Mouse (Mus musculus) stomach, embryonic 16.5 days (tissue): ENCODE measurements around the gene Fbxl17. TPM values are rescaled to one million over a fixed set of nuclear protein-coding genes. Genes with fewer than 3 reads are reported as not detected.

Source experiments
- ATAC-seq: fragments of 200-750 bp; cut with Nextera tagmentation; 2 replicates; pipeline ENCODE4 v1.8.0; 2017; ENCODE audit warnings: moderate number of reproducible peaks, moderate TSS enrichment; ENCODE audit not compliant: insufficient read depth, low FRiP score
- H3K27ac ChIP-seq: fragments of 300-500 bp; sonication (generic); 2 replicates; pipeline ENCODE4 v1.5.1; 2014; ENCODE audit warnings: low read length
- H3K27me3 ChIP-seq: fragments of 300-500 bp; sonication (generic); 2 replicates; pipeline ENCODE4 v1.6.1; 2014; ENCODE audit warnings: low read length, control low read depth, mixed read lengths; ENCODE audit not compliant: control insufficient read depth, insufficient read depth
- H3K36me3 ChIP-seq: fragments of 300-500 bp; sonication (generic); 2 replicates; pipeline ENCODE4 v1.6.1; 2014; ENCODE audit warnings: low read length; ENCODE audit not compliant: control insufficient read depth, insufficient read depth
- H3K4me1 ChIP-seq: fragments of 300-500 bp; sonication (generic); 2 replicates; pipeline ENCODE4 v1.6.1; 2014; ENCODE audit warnings: low read length, control low read depth, mixed read lengths; ENCODE audit not compliant: control insufficient read depth, insufficient read depth
- H3K4me2 ChIP-seq: fragments of 300-500 bp; sonication (generic); 2 replicates; pipeline ENCODE4 v1.6.1; 2014; ENCODE audit warnings: low read depth, low read length, mixed read lengths
- H3K4me3 ChIP-seq: fragments of 300-500 bp; sonication (generic); replicated peaks from 2 replicates; pipeline ENCODE4 v1.5.1; 2014; ENCODE audit warnings: mild to moderate bottlenecking, low read length
- H3K9ac ChIP-seq: fragments of 300-500 bp; sonication (generic); 2 replicates; pipeline ENCODE4 v1.6.1; 2014; ENCODE audit warnings: low read length
- H3K9me3 ChIP-seq: fragments of 300-500 bp; sonication (generic); replicated peaks from 2 replicates; pipeline ENCODE4 v1.6.1; 2016; ENCODE audit warnings: low read length, control low read depth; ENCODE audit not compliant: control insufficient read depth
- WGBS: fragments of 180-500 bp; shearing (Covaris S2); extraction: QIAGEN DNeasy Blood & Tissue Kit; methylation state at CpG from one replicate; pipeline ENCODE4 v1.1.7; 2014; 5-methylcytosine and 5-hydroxymethylcytosine counted together
- polyA plus RNA-seq: library from polyadenylated mRNA; unstranded; fragments of >200 nt; fragmentation: Nextera tagmentation; extraction: Ambion mirVana; gene quantifications from 2 replicates; pipeline ENCODE4 v1.2.1, GENCODE M21; 2015

Fbxl17 gene
- polyA plus RNA-seq, 1 experiment from 2014 or later = 4.7 TPM

DNA sequence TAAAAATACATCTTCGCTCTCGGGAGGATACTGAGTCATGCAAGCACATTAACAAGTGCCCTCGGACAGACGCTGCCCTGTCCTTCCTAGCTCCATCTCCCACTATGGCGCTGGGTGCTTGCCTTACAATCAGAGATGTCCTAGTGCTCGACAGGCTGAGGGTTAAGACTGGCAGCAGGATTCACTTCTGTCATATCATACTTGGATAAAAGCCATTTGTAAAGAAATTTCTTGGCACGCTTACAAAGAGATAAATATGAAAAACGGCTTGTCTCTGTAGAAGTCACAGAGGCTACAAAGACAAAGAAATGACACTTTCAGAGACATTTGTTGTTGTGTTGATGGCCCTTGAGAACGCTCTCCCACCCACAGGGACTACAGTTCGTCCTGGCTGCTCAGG is 412.6 kb downstream of the Fbxl17 start:
- ATAC-seq = no peak
- no peaks in the 10 kb centered on the region for H3K9me3 ChIP-seq
- H3K36me3 ChIP-seq = no peaks in the 10 kb centered on the region
- no peaks in the 10 kb centered on the region for H3K27me3 ChIP-seq
- H3K9ac ChIP-seq = no peak overlapping the region
- H3K27ac ChIP-seq = no peak overlapping the region
- H3K4me2 ChIP-seq = no peak overlapping the region
- H3K4me1 ChIP-seq = no peaks in the 10 kb centered on the region
- H3K4me3 ChIP-seq = no peak overlapping the region
- WGBS = 75% methylated on average over 10 of the region's 10 CpGs

DNA sequence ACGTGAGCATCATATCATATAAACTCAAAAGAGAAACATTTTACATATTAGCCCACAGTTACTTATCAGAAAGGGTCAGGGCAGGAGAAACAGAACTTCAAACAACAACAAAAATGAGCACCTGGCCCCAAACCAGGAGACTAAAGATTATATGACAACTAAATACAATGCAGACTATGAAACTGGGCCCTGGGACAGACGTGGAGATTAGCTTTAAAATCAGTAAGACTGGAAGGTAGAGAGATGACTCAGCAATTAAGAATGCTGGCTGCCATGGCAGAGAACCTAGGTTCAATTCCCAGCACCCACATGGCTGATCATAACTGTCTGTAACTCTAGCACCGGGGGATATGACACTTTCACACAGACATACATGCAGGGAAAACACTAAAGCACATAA is 413.3 kb downstream of the Fbxl17 start:
- no peaks in the 10 kb centered on the region for H3K36me3 ChIP-seq
- WGBS = 64% methylated on average over 3 of the region's 3 CpGs
- no peak for ATAC-seq

DNA sequence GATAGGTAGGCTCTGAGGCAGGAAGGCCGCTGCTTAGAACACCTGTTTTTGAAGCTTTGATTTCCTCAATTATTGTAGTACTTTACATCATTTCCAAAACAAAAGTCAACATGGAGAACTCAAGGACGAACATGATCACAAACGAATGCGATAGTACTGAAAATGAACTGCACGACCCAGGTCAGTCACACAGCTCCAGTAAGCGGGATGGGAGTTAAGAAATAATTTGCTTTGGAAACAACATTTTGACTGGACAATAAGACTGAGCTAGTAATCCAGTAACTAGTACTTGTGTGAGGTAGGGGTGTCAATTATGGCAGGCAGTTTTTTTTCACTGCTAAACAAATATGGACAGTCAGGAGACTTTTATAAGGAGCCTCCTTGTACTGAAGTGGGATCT is 414.6 kb downstream of the Fbxl17 start:
- Histone ChIP-seq H3K27ac (no peak overlapping the region), H3K4me3 (no peak overlapping the region), H3K9me3 (no peaks in the 10 kb centered on the region), H3K4me1 (no peaks in the 10 kb centered on the region), H3K4me2 (no peak overlapping the region), H3K9ac (no peak overlapping the region), H3K27me3 (no peaks in the 10 kb centered on the region), H3K36me3 (no peaks in the 10 kb centered on the region)
- no peak for ATAC-seq
- 91% methylated on average over 6 of the region's 6 CpGs for WGBS

More for the DNA sequence above, 413.3 kb downstream of the Fbxl17 start:
- Histone ChIP-seq H3K4me1 (no peaks in the 10 kb centered on the region), H3K4me2 (no peak overlapping the region), H3K9me3 (no peaks in the 10 kb centered on the region), H3K9ac (no peak overlapping the region), H3K27ac (no peak overlapping the region), H3K4me3 (no peak overlapping the region), H3K27me3 (no peaks in the 10 kb centered on the region)

GRCm38 (mm10) chr17:63079087-63079486 is 420.7 kb downstream of the Fbxl17 start:
- no peaks in the 10 kb centered on the region for H3K9me3 ChIP-seq
- H3K4me2 ChIP-seq = no peak overlapping the region
- WGBS = 84% methylated on average over 5 of the region's 5 CpGs
- no peak overlapping the region for H3K4me3 ChIP-seq
- no peak overlapping the region for H3K27ac ChIP-seq
- no peaks in the 10 kb centered on the region for H3K36me3 ChIP-seq
- no peaks in the 10 kb centered on the region for H3K27me3 ChIP-seq
- H3K4me1 ChIP-seq = peaks cover 5% of the 10 kb centered on the region
- H3K9ac ChIP-seq = no peak overlapping the region
- no peak for ATAC-seq

DNA sequence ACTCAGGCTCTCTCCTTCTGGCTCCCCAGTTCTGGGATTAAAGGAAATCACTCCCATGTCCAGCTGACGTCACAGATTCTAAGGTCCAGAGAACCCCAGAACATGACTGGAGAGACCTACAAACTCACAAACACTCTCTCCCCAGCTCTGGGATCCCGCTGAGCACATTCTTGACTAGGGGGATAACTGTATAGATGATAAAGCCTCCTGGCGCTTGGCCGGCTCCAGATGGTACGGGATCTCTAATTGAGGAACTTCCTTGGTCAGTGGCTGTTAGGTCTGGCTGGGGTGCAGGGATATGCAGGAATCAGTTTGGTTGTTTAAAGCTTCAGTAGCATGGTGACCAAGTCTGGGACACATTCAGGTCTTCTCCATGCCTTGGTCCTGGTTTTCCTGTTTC is 422.3 kb downstream of the Fbxl17 start:
- Histone ChIP-seq H3K36me3 (no peaks in the 10 kb centered on the region), H3K27me3 (no peaks in the 10 kb centered on the region), H3K4me3 (no peak overlapping the region), H3K4me2 (no peak overlapping the region), H3K9me3 (no peaks in the 10 kb centered on the region), H3K4me1 (peaks cover 5% of the 10 kb centered on the region), H3K27ac (no peak overlapping the region), H3K9ac (no peak overlapping the region)
- no peak for ATAC-seq
- 60% methylated on average over 5 of the region's 5 CpGs for WGBS

DNA sequence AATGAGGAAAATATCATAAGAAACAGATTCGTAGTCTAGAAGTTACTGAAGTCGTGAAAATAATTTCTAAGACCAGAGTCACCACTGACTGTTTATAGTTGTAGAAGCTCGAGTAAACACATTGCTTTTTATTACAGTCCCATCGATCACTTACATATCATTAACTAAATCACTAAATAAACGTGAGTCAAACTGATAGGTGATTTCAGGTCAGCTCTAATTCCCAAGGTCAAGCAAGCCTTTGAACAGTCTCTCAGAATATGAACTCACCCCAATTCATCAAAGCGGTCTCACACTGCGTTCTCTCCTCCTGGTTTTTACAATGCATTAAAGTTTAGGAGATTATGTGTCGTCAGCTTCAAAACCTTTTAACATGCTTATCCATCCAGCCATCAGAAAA is 423.2 kb downstream of the Fbxl17 start:
- H3K4me1 ChIP-seq = peaks cover 5% of the 10 kb centered on the region
- H3K9me3 ChIP-seq = no peaks in the 10 kb centered on the region
- no peak overlapping the region for H3K27ac ChIP-seq
- no peak overlapping the region for H3K9ac ChIP-seq
- 26% methylated on average over 8 of the region's 8 CpGs for WGBS
- no peaks in the 10 kb centered on the region for H3K36me3 ChIP-seq
- no peak overlapping the region for H3K4me2 ChIP-seq
- H3K27me3 ChIP-seq = no peaks in the 10 kb centered on the region
- ATAC-seq = no peak
- H3K4me3 ChIP-seq = no peak overlapping the region

DNA sequence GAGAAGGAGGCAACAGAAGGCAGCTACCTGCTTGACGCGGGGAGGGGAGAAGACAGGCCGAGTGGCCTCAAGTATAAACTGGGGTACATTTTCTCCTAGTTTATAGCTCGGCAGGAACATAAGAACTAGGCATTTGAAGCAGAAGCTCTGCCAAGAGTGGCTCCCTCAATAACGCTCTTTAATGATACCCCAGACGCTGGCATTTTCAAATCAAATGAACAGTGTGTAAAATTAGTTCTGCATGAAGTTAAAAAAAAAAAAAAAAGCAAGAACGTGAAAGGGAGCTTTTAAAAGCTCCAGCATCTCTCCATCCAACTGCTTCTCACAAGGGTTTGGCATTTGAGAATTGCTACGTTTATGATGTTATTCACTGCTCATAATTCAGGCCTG is 423.8 kb downstream of the Fbxl17 start:
- H3K4me1 ChIP-seq = peaks cover 5% of the 10 kb centered on the region
- no peak overlapping the region for H3K4me2 ChIP-seq
- no peaks in the 10 kb centered on the region for H3K27me3 ChIP-seq
- WGBS = 62% methylated on average over 8 of the region's 8 CpGs
- 0 out of 2 replicates have a peak overlapping the region, but pooled peaks have one; percentile 6 for H3K27ac ChIP-seq
- no peak overlapping the region for H3K9ac ChIP-seq
- H3K9me3 ChIP-seq = no peaks in the 10 kb centered on the region
- H3K36me3 ChIP-seq = no peaks in the 10 kb centered on the region
- ATAC-seq = no peak
- H3K4me3 ChIP-seq = no peak overlapping the region

GRCm38 (mm10) chr17:63075091-63076036 is 424.5 kb downstream of the Fbxl17 start:
- Histone ChIP-seq H3K27ac (0 out of 2 replicates have a peak overlapping the region, but pooled peaks have one; percentile 6), H3K4me3 (no peak overlapping the region), H3K9me3 (no peaks in the 10 kb centered on the region), H3K9ac (no peak overlapping the region), H3K4me2 (no peak overlapping the region), H3K4me1 (peaks cover 5% of the 10 kb centered on the region), H3K27me3 (no peaks in the 10 kb centered on the region), H3K36me3 (no peaks in the 10 kb centered on the region)
- no peak for ATAC-seq
- WGBS = 88% methylated on average over 14 of the region's 14 CpGs

GRCm38 (mm10) chr17:63073342-63073741 is 426.5 kb downstream of the Fbxl17 start:
- ATAC-seq = no peak
- no peak overlapping the region for H3K27ac ChIP-seq
- H3K4me3 ChIP-seq = no peak overlapping the region
- H3K9ac ChIP-seq = no peak overlapping the region
- no peaks in the 10 kb centered on the region for H3K9me3 ChIP-seq
- H3K36me3 ChIP-seq = no peaks in the 10 kb centered on the region
- H3K27me3 ChIP-seq = no peaks in the 10 kb centered on the region
- 71% methylated on average over 6 of the region's 6 CpGs for WGBS
- H3K4me1 ChIP-seq = peaks cover 5% of the 10 kb centered on the region
- H3K4me2 ChIP-seq = no peak overlapping the region
